Mouse (Mus musculus): ENCODE data around the gene Cyth4.
A peak's percentile ranks its signal among the peaks of the same experiment; 100 is the strongest.

The Cyth4 gene

DNA sequence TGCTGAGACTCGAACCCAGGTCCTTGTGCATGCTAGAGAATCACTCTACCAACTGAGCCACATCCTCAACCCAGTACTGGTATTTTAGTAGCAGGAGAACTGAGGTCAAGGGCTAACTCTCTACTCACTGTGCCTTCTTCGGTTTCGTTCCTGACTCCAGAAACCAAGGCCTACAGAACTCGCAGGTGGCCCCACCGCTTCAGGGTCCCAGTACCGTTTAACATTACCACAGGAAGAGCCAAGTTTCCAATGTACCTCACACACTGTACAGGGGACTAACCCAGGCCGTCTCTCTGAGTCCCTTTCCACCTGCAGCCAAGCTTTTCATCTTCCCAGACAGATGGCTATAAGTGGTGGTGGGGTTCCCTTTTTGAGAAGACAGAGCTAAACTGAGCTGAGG lies 11.4 kb upstream of the Cyth4 start:
- no peak for DNase-seq (ENCODE audit: extremely low spot score)

- DNase-seq (ENCODE audit: extremely low spot score): peak; percentile 74
Observed at GRCm38 (mm10) chr15:78587050-78587994, 9.5 kb upstream of the Cyth4 start.

- DNase-seq (ENCODE audit: extremely low spot score): no peak
Observed at GRCm38 (mm10) chr15:78588049-78588448, 8.8 kb upstream of the Cyth4 start.

DNA sequence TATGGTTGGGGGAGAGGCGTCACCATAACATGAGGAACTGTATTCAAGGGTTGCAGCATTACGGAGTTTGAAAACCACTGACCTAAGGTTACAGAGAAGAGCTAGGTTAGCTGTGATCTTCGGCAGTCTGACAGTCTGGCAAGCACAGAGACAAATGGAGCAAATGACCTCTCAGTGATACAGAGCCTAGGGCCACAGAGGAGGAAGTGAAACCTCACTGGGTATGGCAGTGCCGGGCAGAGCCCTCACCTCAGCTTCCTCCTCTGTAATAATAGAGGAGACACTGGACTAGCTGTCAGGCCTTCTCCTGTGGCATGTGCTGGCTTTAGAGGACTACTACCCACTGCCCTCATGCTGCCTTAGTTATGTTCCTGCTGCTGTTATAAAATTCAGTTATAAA lies 7.9 kb upstream of the Cyth4 start:
- no peak for DNase-seq (ENCODE audit: extremely low spot score)

DNA sequence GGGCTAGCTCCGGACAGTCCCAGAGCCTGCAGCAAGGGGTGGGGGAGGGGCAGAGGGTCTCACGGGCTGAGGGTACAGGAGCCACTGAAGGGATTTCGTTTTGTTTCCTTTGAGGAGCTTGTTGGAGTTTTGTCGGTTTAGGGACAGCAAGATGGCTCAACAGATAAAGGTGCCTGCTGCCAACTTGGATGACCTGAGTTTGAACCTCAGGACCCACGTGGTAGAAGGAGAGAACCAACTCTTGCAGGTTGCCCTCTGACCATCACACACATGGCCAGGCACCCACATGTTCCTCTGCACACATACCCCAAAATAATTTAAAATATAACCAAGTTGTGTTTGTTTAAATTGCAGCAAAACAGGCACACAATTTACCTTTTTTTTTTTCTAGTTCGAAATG lies 6.9 kb upstream of the Cyth4 start:
- DNase-seq (ENCODE audit: extremely low spot score): no peak

- DNase-seq (ENCODE audit: extremely low spot score): no peak
Observed at GRCm38 (mm10) chr15:78590785-78591184, 6.1 kb upstream of the Cyth4 start.

GRCm38 (mm10) chr15:78591680-78592451 lies 5.0 kb upstream of the Cyth4 start:
- no peak for DNase-seq (ENCODE audit: extremely low spot score)

GRCm38 (mm10) chr15:78592452-78592968 lies 4.3 kb upstream of the Cyth4 start:
- DNase-seq (ENCODE audit: extremely low spot score): no peak

- DNase-seq (ENCODE audit: extremely low spot score): no peak
Observed at GRCm38 (mm10) chr15:78593896-78594425, 2.9 kb upstream of the Cyth4 start.

DNA sequence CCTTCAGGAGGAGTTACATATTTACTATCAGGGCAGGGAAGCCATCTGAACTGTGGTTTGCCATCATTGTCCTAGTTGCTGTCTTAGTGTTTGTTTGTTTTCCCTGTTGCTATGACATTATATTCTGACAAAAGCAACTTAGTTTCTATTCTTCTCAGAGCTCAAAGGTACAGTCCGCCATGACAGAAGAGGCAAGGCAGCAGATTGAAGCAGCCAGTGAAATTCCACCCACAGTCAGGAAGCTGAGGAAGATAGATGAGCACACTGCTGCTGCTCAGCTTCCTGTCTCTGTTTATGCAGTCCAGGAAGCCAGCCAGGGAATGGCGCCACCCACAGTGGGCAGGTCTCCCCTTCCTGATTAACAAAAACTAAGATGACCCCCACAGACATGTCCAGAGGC lies 2.0 kb upstream of the Cyth4 start:
- DNase-seq (ENCODE audit: extremely low spot score): no peak

GRCm38 (mm10) chr15:78595468-78595867 lies 1.4 kb upstream of the Cyth4 start:
- no peak for DNase-seq (ENCODE audit: extremely low spot score)

DNA sequence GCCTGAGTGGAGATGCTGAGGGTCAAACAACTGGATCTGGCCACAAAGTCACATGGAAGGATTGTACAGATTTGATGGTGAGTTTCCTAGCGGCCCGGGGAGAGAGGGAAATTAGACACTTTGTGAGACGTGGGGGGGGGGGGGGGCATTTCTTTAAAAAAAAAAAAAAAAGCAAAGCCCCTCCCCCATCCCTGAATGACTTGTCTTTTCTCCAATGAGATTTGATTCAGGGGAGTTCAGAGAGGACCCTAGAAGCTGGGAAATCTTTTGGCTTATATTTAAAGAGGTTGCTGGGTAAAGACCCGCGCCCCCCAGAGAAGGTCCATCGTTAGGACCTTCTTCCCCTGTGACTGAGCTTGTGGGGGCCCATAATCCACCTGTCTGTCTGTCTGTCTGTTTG lies 343 bp upstream of the Cyth4 start:
- no peak for DNase-seq (ENCODE audit: extremely low spot score)

- no peak for DNase-seq (ENCODE audit: extremely low spot score)
Observed at GRCm38 (mm10) chr15:78597729-78598128, 882 bp downstream of the Cyth4 start.

DNA sequence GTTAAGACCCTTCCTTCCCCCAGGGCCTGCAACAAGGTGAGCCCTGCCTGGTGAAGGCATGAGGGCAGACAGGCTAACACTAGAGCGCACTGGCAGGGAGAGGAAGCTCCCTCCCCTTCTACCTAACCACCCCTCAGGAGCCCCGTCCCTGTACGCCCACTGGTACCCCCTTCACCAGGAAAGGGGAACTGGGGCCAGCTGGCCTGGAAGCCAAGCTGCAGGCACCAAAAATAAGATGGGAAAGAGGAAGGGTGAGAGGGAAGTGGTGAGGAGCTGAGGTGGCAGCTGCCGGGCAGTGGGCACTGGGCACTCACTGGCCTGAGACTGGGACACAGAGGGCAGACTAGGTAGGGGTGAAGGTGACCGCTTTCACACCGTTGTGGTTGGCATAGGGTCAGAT lies 2.3 kb downstream of the Cyth4 start:
- no peak for DNase-seq (ENCODE audit: extremely low spot score)

GRCm38 (mm10) chr15:78599529-78600193 lies 2.8 kb downstream of the Cyth4 start:
- DNase-seq (ENCODE audit: extremely low spot score): no peak

DNA sequence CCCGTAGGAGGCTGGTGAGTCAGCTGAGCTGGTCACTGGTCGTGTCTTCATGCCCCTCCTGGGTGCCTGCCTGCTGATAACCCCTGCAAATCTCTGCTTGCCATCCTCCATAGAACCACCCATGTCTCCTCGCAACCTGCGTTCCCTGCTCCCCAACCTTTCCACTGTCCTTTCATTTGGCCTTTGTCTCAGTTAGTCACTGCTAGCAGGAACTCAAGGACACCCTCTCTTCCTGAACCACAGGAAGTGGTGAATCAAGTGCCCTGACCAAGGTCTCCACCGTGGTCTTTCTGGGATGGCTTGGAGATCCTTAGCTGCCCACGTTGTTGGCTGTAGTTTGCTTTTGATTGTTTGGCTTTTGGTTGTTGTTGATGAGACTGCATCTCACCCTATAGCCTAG lies 4.3 kb downstream of the Cyth4 start:
- DNase-seq (ENCODE audit: extremely low spot score): no peak

GRCm38 (mm10) chr15:78604255-78604654 lies 7.4 kb downstream of the Cyth4 start:
- DNase-seq (ENCODE audit: extremely low spot score): no peak

- DNase-seq (ENCODE audit: extremely low spot score): no peak
Observed at GRCm38 (mm10) chr15:78605371-78605791, 8.5 kb downstream of the Cyth4 start.

DNA sequence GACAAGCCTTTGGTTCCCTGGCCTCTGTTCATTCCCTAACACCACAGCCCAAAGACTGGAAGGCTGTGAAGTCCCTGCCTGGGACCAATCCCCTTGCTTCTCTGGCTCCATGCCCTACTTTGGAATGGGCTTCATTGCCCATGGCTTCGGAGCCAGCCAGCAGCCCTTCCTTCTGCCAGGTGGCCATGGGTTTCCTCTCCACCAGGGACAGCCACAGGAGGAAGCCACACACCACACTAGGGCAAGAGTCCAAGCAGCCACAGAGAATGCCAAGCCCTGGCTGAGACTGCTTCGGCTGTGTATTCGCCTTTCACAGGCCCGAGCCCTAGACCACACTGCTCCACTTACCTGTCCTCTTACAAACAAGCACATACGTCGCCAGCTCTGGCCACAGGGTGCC lies 9.2 kb downstream of the Cyth4 start:
- DNase-seq (ENCODE audit: extremely low spot score): no peak

DNA sequence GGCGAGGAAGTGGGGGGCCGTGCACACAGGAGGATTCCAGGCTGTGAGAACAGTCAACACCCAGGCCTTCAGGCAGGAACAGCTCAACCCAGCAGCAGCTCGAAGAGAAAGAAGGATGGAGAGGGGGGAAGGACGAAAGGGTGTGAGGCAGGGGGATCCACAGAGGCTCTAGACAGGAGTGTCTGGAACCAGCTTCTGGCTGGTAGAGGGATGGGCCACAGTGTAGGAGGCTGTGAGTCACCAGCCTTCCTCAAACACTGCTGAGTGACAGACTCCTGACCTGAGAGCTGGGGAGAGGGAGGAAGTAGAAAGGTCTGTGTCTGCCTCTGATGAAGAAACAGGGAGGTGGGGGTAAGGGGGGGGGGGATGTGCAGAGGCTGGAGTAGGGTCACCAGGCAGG lies 10.6 kb downstream of the Cyth4 start:
- DNase-seq (ENCODE audit: extremely low spot score): no peak

DNA sequence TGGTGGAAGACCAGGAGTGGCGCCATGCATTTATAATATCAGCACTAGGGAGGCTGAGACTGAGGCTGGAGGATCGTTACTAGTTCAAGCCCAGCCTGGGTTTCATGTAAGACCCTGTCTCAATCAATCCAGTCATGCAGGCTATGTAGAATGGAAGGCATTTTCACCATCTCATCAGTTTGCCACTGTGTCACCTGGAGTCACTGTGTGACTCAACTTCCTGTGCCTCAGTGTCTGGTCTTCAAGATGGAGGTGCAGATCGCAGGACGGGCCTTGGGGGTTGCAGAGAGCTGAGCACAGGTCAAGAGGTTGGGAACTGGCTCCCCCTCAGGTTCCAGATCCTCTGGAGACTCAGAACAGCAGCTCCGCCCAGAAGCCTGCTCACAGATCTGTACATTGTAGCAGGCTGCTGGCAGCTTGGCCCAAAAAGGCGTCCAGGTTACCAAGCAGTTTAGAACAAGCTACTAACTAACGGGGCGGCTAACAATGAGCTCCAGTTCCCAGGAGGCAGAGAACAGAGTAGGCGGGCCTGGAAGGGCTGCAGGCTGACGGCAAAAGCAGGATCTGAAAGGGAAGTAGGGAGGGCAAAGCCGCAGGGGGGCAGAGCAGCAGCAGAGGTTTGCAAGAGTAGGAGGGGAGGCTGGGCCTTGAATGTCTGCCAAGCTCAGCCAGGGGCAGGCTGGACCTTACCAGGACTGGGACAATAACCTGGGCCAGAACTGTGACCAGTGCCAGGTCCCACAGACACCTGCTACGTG lies 14.0 kb downstream of the Cyth4 start:
- no peak for DNase-seq (ENCODE audit: extremely low spot score)
